Mouse (Mus musculus) c-Kit-negative CD71-positive TER-119-positive erythroid progenitor cells, embryonic 14.5 days (primary cell): Measurements from ENCODE around the gene Efcc1.

Experiments used
- DNase-seq: peaks from one replicate; pipeline ENCODE4 v3.0.0-alpha.2; 2013; ENCODE audit warnings: low read depth, low spot score

Efcc1 gene

DNA sequence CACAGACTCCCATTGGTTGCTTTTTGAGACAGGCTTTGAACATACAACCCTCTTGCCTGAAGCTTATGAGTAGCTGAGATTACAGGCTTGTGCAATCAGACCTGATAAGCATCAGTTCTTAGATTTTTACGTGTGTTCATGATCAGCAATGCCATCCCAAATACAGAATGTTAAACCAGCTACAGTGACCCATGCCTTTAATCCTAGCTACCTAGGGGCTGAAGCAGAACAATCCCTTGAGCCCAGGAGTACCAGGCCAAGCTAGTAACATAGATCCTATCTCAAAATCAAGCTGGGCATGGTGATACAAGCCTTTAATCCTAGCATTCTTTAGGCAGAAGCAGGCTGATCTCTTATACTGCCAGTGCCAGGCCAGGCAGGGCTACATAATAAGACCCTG, 73.4 kb downstream of the Efcc1 start:
- DNase-seq = no peak

GRCm38 (mm10) chr6:87804886-87805285, 74.2 kb downstream of the Efcc1 start:
- DNase-seq = no peak

GRCm38 (mm10) chr6:87805448-87805847, 74.8 kb downstream of the Efcc1 start:
- DNase-seq = no peak
